Mouse (Mus musculus) A20 (cell line): ENCODE data around the gene Atp8a2.
"Not testable (repeated sequence)": the region's sequence is repeated elsewhere in the genome, so short reads cannot be mapped to it uniquely, and the experiment has no call there.

Source experiments
- DNase-seq: peaks from one replicate; pipeline ENCODE4 v3.0.0-alpha.2; 2011; ENCODE audit warnings: low read depth, low spot score

The Atp8a2 gene

DNA sequence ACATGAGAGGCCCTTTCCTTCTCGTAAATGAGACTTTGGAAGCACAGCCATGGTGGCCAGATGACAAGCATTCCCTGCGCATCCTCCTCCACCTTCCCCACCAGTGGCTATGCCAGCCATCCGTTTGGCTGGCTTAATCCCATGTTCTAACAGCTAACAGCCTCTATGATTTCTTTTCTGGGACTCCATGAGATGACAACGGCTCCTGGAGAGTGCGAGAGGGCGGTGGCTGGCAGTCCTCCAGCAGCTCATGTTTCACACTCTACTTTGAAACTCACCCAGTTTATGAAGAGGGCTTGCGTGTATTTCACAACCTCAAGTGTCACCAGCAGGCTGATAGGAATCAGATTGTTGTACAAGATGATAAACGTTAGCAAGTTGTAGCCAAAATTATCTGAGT, 170.3 kb downstream of the Atp8a2 start:
- DNase-seq, result no peak

DNA sequence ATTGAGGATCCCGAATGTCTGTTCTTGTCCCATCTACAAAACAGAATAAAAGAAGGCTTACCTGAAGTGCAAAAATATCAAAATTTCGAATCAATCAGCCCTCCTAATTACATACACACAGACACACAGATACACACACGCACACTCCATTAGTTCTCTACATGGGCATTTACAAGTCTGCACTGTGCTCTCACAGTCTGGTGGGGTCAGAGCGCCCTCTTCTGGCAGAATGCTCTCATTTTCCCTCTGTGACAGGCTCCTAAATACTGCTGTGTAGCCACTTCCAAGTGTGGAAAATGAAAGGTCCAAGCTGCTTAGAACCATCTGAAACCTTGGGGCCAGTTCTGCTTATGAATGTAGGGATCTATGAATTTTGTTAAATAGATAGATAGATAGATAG, 181.1 kb downstream of the Atp8a2 start:
- DNase-seq, result peak; percentile 73

GRCm38 (mm10) chr14:60001801-60002200, 195.2 kb downstream of the Atp8a2 start:
- no peak for DNase-seq

- DNase-seq, result peak; percentile 60
Measured at GRCm38 (mm10) chr14:59988860-59989259, 208.1 kb downstream of the Atp8a2 start.

GRCm38 (mm10) chr14:59987975-59988374, 209.0 kb downstream of the Atp8a2 start:
- DNase-seq, result peak; percentile 57

- no peak for DNase-seq
Measured at GRCm38 (mm10) chr14:59978007-59978406, 219.0 kb downstream of the Atp8a2 start.

GRCm38 (mm10) chr14:59971221-59971730, 225.7 kb downstream of the Atp8a2 start:
- no peak for DNase-seq

DNA sequence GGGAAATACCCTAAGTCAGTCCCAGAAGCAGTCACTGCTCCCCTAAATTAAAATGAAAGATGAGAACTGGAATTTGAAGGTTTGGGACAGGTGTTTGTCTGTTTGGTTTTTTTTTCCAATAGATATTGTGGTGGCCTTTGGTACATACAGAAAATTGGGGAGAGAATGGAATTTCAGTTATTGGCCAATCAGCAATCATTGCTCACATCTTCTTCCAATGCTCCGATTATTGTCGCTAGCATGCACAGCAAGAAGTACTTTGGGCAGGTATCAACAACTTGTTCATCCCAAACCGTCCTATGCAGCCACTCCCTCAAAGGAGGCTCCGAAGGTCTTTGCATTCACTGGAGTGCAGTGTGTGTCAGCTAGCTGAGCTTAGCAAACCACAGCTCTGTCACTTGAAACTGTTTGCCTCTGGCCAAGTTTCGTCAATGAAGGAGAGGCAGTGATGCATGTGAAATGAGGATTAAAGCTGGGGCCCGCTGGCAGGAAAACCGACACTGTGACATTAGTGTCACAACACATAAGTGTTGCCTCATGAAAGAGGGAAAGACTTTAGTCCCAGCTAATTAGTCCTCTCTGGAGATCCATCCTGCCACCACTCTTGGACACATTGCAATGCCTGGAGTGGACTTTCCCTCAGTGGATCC, 227.4 kb downstream of the Atp8a2 start:
- DNase-seq, result no peak

DNA sequence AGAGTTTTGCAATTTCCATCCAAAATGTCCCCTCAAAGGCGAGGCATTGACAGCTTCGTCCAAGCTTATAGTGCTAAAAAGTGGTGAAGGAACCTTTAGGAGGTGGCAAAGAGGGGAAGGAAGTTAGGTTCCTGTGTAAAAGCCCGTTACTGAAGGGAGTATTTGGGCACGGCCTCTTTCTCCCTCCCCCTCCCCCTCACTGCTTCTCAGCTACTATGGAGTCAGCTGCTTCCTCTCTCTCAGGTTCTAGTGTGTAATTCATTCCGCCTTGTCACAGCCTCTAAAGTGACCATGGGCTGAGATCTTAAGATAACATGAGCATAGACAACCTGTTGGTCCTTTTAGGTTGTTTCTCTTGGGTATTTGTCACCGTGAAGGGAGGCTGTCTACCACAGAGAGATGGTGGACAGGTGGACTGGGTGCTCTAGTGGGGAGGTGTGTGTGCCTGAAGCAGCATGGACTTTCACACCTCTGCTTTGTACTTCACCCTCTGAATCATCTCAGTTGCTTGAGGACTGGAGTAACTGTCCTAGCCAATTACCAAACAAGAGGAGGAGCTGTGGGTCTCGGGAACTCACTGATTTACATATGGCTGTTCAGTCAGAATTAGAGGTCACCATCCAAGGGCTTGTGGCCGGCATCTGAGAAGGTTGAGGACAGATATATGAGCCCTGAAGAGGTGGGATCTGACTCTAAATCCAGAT, 229.0 kb downstream of the Atp8a2 start:
- DNase-seq, result no peak

DNA sequence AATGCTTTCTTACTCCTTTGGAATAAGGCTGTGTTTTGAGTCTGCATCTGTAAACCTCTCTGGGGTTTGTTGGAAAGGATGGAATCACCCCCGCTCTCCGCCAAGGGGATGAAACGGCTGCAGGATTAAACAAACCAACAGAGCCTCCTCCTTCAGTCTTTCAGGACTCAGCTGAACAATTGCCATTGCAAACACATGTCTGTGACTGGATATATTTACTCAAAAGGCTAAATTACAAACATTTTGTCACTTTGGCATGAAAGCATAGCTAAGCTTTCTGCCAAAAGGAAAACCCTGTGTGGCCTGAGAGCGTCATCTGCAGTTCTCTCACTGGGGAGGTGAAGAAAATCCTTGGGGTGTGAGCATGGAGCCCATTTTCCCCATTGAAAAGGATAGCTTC, 230.0 kb downstream of the Atp8a2 start:
- DNase-seq, result no peak

DNA sequence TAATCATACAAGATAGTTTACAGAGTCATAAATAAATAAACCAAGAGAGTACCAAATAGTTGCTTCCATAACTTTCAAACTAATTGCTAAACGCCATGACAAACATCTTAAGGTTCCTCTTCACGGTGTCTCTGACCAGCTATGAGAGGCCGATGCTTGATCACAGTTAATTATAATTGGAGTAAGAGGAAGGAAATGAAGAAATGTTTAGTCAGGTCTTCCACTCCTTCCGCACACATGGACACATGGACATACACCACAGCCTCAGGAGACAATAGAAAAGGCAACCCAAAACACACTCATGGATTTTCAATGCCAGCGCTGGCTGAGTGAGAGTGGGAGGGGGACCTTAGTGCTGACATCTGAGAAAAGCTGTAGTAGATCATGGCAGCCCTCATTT, 232.4 kb downstream of the Atp8a2 start:
- no peak for DNase-seq

GRCm38 (mm10) chr14:59960961-59961360, 236.0 kb downstream of the Atp8a2 start:
- DNase-seq, result no peak

- DNase-seq, result no peak
Measured at GRCm38 (mm10) chr14:59960214-59960890, 236.6 kb downstream of the Atp8a2 start.

GRCm38 (mm10) chr14:59959723-59960122, 237.3 kb downstream of the Atp8a2 start:
- no peak for DNase-seq

DNA sequence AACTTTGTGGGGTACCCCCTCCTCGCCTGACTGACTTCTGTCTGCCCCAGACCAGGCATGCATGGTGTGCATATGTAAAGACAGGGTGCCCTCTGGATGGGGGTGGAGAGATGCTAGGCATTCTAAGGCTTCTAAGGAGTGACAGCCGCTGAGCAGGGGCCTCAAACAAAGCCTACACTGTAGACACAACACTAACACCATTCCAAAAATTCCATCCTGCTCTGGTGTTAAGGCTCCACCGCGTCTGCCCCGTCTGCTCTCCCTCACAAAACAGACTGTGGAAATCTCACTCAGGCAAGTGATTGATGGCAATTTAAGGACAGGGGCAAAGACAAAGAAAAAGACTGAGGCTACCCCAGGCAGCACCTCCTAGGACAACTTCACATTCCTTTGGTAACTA, 247.0 kb downstream of the Atp8a2 start:
- no peak for DNase-seq

- peak; percentile 64 for DNase-seq
Measured at GRCm38 (mm10) chr14:59942864-59943611, 253.9 kb downstream of the Atp8a2 start.

GRCm38 (mm10) chr14:59942199-59942598, 254.8 kb downstream of the Atp8a2 start:
- no peak for DNase-seq

- no peak for DNase-seq
Measured at GRCm38 (mm10) chr14:59932355-59932754, 264.6 kb downstream of the Atp8a2 start.

- DNase-seq, result no peak
Measured at GRCm38 (mm10) chr14:59931412-59932058, 265.4 kb downstream of the Atp8a2 start.

GRCm38 (mm10) chr14:59929190-59929589, 267.8 kb downstream of the Atp8a2 start:
- DNase-seq, result not testable (repeated sequence)

GRCm38 (mm10) chr14:59928781-59929180, 268.2 kb downstream of the Atp8a2 start:
- DNase-seq, result no peak
